Mouse (Mus musculus) testis, postnatal 10 days (tissue): ENCODE measurements around the gene Lgals1.

Experiments
- DNase-seq: peaks from one replicate; pipeline ENCODE4 v3.0.0; 2021; ENCODE audit warnings: low spot score

The Lgals1 gene

DNA sequence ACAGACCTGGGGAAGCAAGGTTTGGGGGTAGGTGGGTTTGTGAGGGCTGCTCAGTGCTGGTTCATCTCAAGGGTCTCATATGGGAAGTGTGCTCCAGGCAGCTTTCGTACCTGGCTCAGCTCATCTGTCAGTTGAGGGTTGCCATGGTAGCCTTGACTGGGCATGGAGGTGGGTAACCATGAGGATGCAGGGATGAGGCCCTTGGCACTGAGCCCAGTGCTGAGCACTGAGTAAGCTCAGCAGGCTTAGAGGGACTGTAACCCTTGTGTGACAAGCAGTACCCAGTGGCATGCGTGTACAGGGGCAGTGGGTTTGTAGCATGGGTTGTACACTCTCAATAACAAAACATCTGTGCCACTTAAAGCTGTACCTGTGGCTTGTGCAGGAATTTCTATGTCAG lies 11.4 kb downstream of the Lgals1 start:
- no peak for DNase-seq

DNA sequence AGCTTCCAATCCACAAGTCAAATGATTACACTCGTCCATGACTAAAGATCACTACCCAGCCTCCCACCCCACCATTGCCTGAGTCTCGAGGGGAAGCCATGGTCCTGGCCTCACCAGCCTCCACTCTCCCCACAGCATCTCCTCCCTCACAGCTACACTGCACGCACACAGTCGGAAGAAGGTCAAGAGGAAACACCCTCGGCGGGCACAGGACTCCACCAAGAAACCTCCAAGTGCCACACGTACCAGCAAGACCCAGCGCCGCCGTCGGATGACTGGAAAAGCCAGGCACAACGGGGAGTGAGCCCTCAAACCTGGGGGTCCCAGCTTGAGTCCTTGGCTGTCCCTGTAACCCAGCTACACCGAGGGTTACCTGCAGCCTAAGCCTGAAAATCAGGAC lies 13.8 kb downstream of the Lgals1 start:
- no peak for DNase-seq

DNA sequence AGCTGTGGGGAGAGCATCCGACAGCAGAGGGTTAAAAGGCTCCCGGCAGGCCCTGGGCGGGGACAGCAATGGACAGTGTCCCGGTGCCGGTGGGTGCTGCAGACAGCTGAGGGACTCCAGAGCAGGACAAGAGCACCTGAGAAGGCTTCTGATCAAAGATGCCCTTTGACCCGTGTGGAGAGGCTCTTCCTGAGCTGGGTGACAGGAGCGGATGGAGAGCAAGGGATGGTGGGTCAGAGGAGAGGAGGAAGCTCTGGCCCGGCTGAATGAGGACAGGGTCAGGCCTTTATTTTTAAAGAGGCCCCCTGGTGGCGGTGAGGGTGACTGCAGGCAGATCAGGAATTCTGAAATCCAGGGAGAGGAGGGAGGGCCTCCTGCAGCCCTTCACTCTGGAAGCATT lies 16.1 kb downstream of the Lgals1 start:
- peak; percentile 89 for DNase-seq

DNA sequence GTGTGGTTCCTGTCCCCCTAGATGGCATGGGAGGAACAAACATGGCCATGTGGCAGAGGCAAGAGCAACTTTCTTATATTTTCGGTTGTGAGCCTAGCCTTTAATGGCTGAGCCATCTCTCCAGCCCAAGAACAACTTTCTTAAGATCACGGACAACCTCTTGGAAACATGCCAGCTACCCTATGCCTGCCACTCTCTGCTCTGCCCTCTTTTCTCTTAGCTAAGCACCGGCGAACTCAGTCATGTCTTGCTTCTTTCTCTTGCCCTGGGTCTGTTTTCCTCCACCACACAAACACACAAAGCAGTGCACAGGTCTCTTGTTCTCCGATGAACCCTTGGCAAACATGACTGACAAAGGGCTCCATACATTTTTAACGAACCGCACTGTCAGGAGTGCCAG lies 19.7 kb downstream of the Lgals1 start:
- DNase-seq: no peak

DNA sequence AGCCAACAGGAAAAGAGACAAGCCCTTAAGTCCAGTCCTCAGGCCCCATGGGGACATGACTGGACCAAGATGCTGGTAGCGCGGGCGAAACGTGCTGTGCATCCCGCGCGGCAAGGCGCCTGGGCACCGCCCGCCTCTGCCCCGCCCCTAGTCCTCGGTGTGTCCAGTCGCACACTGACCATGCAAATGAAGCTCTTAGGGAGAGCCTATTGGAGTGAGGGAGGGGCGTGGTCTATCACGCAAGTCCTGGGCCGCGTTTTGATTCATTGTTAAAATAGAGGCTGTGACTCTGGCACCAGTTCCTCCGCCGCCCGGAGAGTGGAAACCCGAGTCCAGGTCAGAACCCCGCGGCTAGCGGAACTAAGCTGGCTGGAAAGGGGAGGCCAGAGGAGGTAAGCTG lies 21.1 kb downstream of the Lgals1 start, which contains the start of gene Triobp:
Gene Triobp (plus strand): TSS at position 68 of the 400 bp plus-strand sequence.
- peak; percentile 91 for DNase-seq

DNA sequence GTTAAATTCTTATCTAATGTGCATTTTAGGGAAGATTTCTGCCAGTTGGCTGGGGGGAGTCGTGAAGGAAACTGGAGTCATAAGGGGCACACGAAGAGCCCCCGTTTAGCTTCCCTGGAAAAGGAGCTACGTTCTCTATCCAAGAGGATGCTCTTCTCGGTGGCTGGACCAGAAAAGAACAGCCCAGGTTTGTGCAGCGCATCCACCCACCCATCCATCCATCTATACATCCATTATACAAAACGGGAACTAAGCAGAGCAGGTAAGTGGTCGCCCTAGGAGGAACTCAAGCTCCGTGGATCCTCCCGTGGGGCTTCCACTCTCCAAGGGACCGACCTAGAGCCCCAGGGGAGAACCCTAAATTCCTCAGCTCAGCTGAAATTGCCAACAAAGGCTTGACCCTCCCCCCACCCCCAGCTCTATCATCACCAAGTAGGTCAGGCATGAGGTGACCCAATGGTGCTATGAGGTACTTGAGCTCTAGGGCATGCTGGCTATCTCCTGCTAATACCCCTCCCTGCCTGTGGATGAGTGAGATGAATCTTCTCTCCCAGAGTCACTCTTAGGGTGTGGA lies 21.7 kb downstream of the Lgals1 start:
- no peak for DNase-seq

DNA sequence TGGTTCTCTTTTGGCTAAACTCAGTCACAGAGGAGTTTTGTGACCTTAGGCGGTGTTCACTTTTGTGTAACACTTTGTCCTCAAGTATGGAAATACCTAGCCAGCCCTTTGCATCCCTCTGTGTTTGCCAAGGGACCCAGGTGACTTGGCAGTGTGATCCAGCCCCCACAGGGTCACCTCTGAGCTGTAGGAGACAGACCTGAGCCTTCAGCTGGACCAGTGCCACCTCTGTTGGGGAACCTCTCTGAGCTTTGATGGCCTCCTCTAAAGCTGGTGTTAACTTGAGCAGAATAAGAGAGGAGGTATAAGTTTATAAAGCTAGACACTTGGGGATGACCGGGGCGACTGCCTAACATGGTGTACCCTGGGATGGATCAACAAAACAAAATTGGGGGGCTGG lies 22.4 kb downstream of the Lgals1 start:
- no peak for DNase-seq

DNA sequence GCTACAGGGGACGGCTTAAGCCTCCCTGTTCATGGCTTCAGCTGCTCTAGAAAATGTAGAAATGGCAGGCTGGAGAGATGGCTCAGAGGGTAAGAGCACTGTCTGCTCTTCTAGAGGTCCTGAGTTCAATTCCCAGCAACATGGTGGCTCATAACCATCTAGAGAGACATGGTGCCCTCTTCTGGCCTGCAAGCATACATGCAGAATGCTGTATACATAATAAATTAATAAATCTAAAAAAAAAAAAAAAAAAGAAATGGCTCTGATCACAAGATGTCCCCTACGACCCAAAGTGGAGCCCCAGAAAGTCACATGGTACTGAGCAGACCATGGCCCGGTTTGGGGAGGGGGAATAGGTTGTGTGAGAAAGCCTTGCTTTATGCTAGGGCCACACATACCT lies 29.1 kb downstream of the Lgals1 start:
- no peak for DNase-seq

DNA sequence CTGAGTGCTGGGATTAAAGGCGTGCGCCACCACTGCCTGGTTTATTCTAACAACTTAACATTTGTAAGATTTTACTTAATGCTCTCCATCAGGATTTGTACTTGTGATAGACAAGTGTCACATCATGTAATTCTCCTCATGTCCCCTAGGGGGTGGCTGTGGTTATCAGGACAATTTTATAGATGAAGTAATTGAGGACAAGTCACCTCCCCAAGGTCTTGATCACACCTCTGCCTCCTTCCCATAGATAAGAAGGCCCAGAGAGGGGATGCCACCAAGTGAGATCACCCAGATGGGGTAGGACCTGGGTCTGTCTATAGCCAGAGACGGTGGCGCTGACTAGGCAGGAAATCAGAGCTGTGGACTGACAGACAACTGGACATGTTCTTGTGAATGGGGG lies 29.8 kb downstream of the Lgals1 start:
- no peak for DNase-seq

DNA sequence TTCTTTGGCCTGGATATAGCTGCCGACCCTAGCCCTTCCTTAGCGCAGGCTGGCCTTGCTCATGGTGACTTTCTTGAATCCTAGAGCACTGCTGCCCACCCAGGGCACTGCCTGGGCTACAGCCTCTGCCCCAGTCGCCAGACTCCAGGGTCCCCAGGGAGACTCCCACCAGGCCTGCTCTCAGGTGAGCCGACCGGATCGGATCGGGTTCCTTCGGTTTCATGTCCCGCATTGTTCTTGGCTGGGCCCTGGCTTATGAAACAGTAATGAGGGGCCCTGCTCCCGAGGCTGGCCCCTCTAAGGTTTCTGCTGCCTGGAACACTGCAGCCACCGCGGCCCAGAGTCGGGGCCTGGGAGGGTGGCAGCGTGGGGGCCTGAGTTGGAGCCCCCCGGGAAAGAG lies 30.5 kb downstream of the Lgals1 start:
- DNase-seq: no peak

DNA sequence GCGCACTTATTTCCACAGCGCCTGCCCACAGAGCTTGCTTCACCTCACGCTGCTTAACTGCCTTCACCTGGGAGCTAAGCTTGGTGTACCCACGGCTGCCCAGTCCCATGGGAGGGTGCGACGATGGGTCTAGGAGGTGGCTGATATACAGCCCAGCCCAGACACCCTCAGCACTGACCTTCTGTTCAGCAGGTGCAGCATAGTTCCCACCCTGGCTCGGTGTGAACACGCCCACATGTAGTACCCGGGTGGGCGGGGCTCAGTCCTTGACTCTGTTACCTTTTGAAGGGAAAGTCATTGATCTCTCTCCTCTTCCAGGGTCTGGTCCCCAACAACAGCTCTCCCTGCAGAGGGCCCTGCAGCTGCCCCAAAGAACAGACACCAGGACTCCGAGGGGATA lies 33.0 kb downstream of the Lgals1 start:
- DNase-seq: no peak

DNA sequence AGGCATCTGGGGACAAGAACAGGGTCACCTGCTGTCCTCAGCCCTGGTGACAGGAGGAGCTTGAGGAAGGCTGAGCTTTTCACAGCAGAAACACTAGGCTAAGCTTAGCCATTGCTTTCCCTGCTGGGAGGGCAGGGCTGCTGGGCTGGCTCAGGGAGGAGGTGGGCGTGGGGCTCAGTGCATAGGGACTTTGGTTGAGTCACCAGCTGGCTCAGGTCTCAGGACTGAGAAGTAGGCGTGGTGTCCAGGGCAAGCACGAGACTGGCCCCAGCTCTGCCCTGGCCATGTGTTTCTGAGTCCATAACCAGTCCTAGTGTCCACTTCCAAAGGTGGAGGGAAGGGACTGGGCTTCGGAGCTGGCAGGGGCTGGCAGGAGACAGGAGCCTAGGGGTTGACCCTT lies 33.6 kb downstream of the Lgals1 start:
- DNase-seq: no peak

DNA sequence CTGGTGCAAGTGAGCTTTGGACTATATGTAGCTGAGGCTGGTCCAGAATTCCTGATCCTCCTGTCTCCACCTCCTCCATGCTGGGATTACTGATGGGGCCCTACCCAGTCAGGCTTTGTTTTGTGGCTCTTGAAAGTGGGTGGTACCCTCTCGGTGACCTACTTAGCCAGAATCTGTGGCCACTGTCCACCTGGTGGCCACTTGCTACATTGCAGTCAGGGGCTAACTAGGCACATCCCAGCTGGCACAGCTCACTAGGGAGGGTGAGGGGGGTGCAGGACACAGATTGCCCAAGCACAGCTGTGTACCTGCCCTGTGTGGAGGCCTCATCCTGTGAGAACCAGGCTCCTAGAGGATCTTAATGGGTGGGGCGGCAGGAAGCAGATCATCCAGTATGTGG lies 36.4 kb downstream of the Lgals1 start:
- peak; percentile 86 for DNase-seq

DNA sequence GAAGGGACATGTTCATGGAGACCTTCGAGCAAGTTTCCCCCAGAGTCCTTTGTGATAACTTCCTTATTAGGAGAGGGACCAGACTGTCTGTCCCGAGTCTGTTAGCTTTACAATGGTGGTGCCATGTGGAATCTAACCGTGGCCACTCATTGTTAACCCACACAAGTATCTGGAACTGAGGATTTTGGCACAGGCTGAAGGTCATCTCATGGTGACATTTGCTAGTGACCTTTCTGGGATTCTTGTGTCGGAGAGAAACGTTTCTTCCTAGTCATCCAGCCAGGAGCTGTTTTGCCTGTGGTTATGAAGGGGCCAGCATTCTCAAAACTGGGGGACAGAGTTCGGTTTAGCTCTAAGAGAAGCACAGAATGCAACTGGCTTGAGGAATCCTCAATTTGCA lies 45.1 kb downstream of the Lgals1 start:
- DNase-seq: no peak

DNA sequence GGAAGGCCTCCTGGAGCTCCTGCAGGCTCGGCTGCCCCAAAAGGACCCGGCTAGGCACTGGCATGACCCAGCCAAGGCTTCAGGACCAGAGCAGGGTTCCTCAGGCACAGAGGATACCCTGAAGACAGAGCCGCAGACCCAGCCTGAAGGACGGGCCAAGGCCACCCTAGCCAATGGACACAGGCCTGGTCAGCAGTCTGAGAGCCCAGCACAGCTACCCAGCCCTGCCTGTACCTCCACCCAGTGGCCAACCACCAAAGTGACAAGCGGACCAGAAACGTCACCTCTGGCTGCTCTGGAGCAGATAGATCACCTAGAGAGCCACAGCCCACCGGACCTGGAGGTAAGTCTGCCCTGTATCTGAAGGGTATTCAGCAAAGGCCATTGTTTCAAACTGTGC lies 47.4 kb downstream of the Lgals1 start:
- DNase-seq: no peak

DNA sequence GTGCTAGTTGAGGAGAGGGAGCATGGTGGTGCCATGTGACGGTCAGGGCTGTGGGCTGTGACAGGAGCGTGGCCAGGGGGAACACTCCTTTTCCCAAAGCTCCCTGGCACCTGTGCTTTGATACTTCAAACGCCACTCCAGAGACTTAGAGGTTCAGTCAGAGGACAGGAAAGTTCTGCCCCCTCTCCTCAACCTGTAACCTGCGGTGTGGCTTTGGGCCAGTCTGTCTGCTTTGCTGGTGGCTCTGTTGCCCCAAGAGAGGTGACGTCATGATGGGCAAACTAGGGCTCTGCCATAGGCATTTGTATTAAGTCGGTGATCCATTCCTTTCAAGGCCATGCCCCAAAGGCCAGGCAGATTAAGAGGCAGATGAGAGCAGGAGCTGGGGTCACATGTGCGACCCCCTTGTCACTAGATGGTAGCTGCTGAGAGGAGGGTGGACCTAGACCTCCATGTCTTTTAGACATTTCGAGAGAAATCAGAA lies 51.2 kb downstream of the Lgals1 start:
- DNase-seq: no peak

DNA sequence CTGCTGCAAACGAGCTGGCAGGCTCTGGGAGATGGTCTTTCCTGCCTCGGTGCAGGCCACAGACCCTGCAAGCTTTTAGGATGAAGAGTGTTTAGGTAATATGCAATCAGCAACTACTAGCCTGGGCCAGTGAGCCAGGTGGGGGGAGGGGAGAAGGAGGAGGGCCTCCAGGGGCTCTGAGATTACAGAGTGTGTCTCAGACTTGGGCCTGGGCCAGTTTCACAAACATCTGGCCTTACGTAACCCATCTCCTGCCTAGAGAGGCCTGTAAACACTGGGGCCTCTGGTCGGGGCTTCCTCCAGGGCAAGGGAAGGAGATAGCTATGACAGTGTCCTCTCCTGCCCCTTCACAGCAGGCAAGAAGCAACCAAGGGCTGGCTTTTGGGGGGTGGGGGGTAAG lies 52.4 kb downstream of the Lgals1 start:
- peak; percentile 88 for DNase-seq
